Mouse (Mus musculus) layer of hippocampus, adult 2 months (tissue): ENCODE measurements around the gene Ampd1. TPM values are rescaled to one million over a fixed set of nuclear protein-coding genes. Genes with fewer than 3 reads are reported as not detected.
A peak's percentile ranks its signal among the peaks of the same experiment; 100 is the strongest.

Experiments used
- DNase-seq, 2 experiments: peaks; one replicate each; pipeline ENCODE4 v3.0.0; 2022; ENCODE audit warnings: low spot score in 2 of 2
- H3K27ac ChIP-seq: fragments of 200-600 bp; 2 replicates; pipeline ENCODE4 v1.8.1; 2022
- H3K4me3 ChIP-seq: fragments of 200-600 bp; 2 replicates; pipeline ENCODE4 v1.8.1; 2022; ENCODE audit warnings: mild to moderate bottlenecking
- CTCF ChIP-seq: fragments of 200-600 bp; conservative IDR thresholded peaks from 2 replicates; pipeline ENCODE4 v1.8.1; 2022; ENCODE audit warnings: antibody characterized with exemption, mild to moderate bottlenecking, moderate library complexity
- total RNA-seq, 2 experiments: library from RNA; stranded (reverse); gene quantifications; 2 replicates each; pipeline ENCODE4 v1.2.3; 2021

Gene Ampd1
- total RNA-seq, 2 experiments from 2014 or later = not detected

GRCm38 (mm10) chr3:103081861-103082453 is 8.1 kb downstream of the Ampd1 start:
- no peak for TF ChIP-seq CTCF
- no peak for DNase-seq
- Histone ChIP-seq H3K27ac (no peak overlapping the region), H3K4me3 (no peak overlapping the region)

- peak in 1 of 2 experiments; percentile 2 for DNase-seq
- H3K27ac ChIP-seq = no peak overlapping the region
- no peak for TF ChIP-seq CTCF
- H3K4me3 ChIP-seq = no peak overlapping the region
Observed at GRCm38 (mm10) chr3:103082761-103083160, 8.9 kb downstream of the Ampd1 start.

GRCm38 (mm10) chr3:103085986-103086385 is 12.2 kb downstream of the Ampd1 start:
- DNase-seq = no peak
- Histone ChIP-seq H3K27ac (no peak overlapping the region), H3K4me3 (no peak overlapping the region)
- TF ChIP-seq CTCF = no peak

GRCm38 (mm10) chr3:103091753-103092152 is 17.9 kb downstream of the Ampd1 start:
- no peak overlapping the region for H3K4me3 ChIP-seq
- no peak overlapping the region for H3K27ac ChIP-seq
- DNase-seq = no peak
- no peak for TF ChIP-seq CTCF

- Histone ChIP-seq H3K27ac (no peak overlapping the region), H3K4me3 (no peak overlapping the region)
- no peak for TF ChIP-seq CTCF
- DNase-seq = no peak
Observed at GRCm38 (mm10) chr3:103098662-103099061, 24.8 kb downstream of the Ampd1 start.

- TF ChIP-seq CTCF = peak; percentile 62
- Histone ChIP-seq H3K27ac (no peak overlapping the region), H3K4me3 (no peak overlapping the region)
- no peak for DNase-seq
Observed at GRCm38 (mm10) chr3:103099667-103100066, 25.9 kb downstream of the Ampd1 start.

GRCm38 (mm10) chr3:103100735-103101134 is 26.9 kb downstream of the Ampd1 start:
- H3K27ac ChIP-seq = no peak overlapping the region
- TF ChIP-seq CTCF = peak; percentile 68

GRCm38 (mm10) chr3:103101194-103101593 is 27.4 kb downstream of the Ampd1 start:
- Histone ChIP-seq H3K4me3 (no peak overlapping the region), H3K27ac (no peak overlapping the region)
- no peak for DNase-seq
- TF ChIP-seq CTCF = no peak

More at GRCm38 (mm10) chr3:103100735-103101134, 26.9 kb downstream of the Ampd1 start:
- DNase-seq = no peak
- H3K4me3 ChIP-seq = no peak overlapping the region

- DNase-seq = no peak
- Histone ChIP-seq H3K4me3 (peak overlapping the region; percentile 61), H3K27ac (no peak overlapping the region)
- TF ChIP-seq CTCF = no peak
Observed at GRCm38 (mm10) chr3:103101909-103102308, 28.1 kb downstream of the Ampd1 start.

GRCm38 (mm10) chr3:103102454-103103390 is 28.9 kb downstream of the Ampd1 start, which contains the start of gene Dennd2c:
Gene Dennd2c, plus strand, starts transcription at chr3:103102604.
- Histone ChIP-seq H3K27ac (0 out of 2 replicates have a peak within 1 kb of the TSS, but pooled peaks have one; percentile 5), H3K4me3 (peak within 1 kb of the TSS; percentile 61)
- DNase-seq = peak; percentile 35 to 55
- TF ChIP-seq CTCF = no peak; the same call in 1 of the 2 replicates

- no peak for TF ChIP-seq CTCF
- no peak overlapping the region for H3K27ac ChIP-seq
- no peak for DNase-seq
- no peak overlapping the region for H3K4me3 ChIP-seq
Observed at GRCm38 (mm10) chr3:103107565-103108240, 33.9 kb downstream of the Ampd1 start.

GRCm38 (mm10) chr3:103112216-103112615 is 38.4 kb downstream of the Ampd1 start:
- H3K27ac ChIP-seq = no peak overlapping the region
- H3K4me3 ChIP-seq = no peak overlapping the region
- DNase-seq = no peak
- TF ChIP-seq CTCF = no peak

GRCm38 (mm10) chr3:103123636-103124035 is 49.8 kb downstream of the Ampd1 start:
- Histone ChIP-seq H3K27ac (no peak overlapping the region), H3K4me3 (no peak overlapping the region)
- no peak for DNase-seq
- TF ChIP-seq CTCF = no peak
